Mouse (Mus musculus) kidney, embryonic 15.5 days (tissue): Measurements from ENCODE around the gene Gm4869. TPM values are rescaled to one million over a fixed set of nuclear protein-coding genes. Genes with fewer than 3 reads are reported as not detected.
"Not testable (repeated sequence)": the region's sequence is repeated elsewhere in the genome, so short reads cannot be mapped to it uniquely, and the experiment has no call there.

Experiments used
- ATAC-seq: fragments of 200-750 bp; cut with Nextera tagmentation; replicated peaks from 2 replicates; pipeline ENCODE4 v1.8.0; 2017; ENCODE audit warnings: moderate TSS enrichment; ENCODE audit not compliant: low FRiP score
- H3K27ac ChIP-seq: fragments of 300-500 bp; sonication (generic); 2 replicates; pipeline ENCODE4 v1.5.1; 2015; ENCODE audit warnings: mild to moderate bottlenecking, inconsistent platforms
- H3K27me3 ChIP-seq: fragments of 300-500 bp; sonication (generic); 2 replicates; pipeline ENCODE4 v1.6.1; 2015; ENCODE audit warnings: inconsistent platforms
- H3K36me3 ChIP-seq: fragments of 300-500 bp; sonication (generic); 2 replicates; pipeline ENCODE4 v1.6.1; 2015; ENCODE audit warnings: inconsistent platforms
- H3K4me1 ChIP-seq: fragments of 300-500 bp; sonication (generic); 2 replicates; pipeline ENCODE4 v1.6.1; 2015; ENCODE audit warnings: inconsistent platforms
- H3K4me2 ChIP-seq: fragments of 300-500 bp; sonication (generic); 2 replicates; pipeline ENCODE4 v1.6.1; 2015; ENCODE audit warnings: moderate library complexity, mild to moderate bottlenecking, inconsistent platforms
- H3K4me3 ChIP-seq: fragments of 300-500 bp; sonication (generic); replicated peaks from 2 replicates; pipeline ENCODE4 v1.5.1; 2015; ENCODE audit warnings: mild to moderate bottlenecking, inconsistent platforms
- H3K9ac ChIP-seq: fragments of 300-500 bp; sonication (generic); 2 replicates; pipeline ENCODE4 v1.6.1; 2015; ENCODE audit warnings: mild to moderate bottlenecking, inconsistent platforms
- H3K9me3 ChIP-seq: fragments of 300-500 bp; sonication (generic); replicated peaks from 2 replicates; pipeline ENCODE4 v1.6.1; 2016; ENCODE audit warnings: inconsistent platforms
- WGBS: fragments of 180-500 bp; shearing (Covaris S2); methylation state at CpG from one replicate; pipeline ENCODE4 v1.1.7; 2015; ENCODE audit warnings: mixed read lengths; 5-methylcytosine and 5-hydroxymethylcytosine counted together
- polyA plus RNA-seq: library from polyadenylated mRNA; unstranded; fragments of >200 nt; fragmentation: Nextera tagmentation; extraction: Ambion mirVana; gene quantifications from 2 replicates; pipeline ENCODE4 v1.2.1, GENCODE M21; 2015

Gene Gm4869
- polyA plus RNA-seq, 1 experiment from 2014 or later: not detected

GRCm38 (mm10) chr5:140491142-140491541 is 45.7 kb downstream of the Gm4869 start:
- ATAC-seq: no peak
- no peaks in the 10 kb centered on the region for H3K4me1 ChIP-seq
- H3K4me3 ChIP-seq: no peak overlapping the region
- no peak overlapping the region for H3K4me2 ChIP-seq
- no peaks in the 10 kb centered on the region for H3K9me3 ChIP-seq
- peaks cover 10% of the 10 kb centered on the region; the same call in 1 of the 2 replicates for H3K27me3 ChIP-seq
- H3K27ac ChIP-seq: no peak overlapping the region
- H3K9ac ChIP-seq: no peak overlapping the region
- no peaks in the 10 kb centered on the region for H3K36me3 ChIP-seq
- 50% methylated on average over 6 of the region's 6 CpGs for WGBS

- no peak for ATAC-seq
- Histone ChIP-seq H3K4me1 (no peaks in the 10 kb centered on the region), H3K9ac (no peak overlapping the region), H3K27me3 (peaks cover 4% of the 10 kb centered on the region; the same call in 1 of the 2 replicates), H3K36me3 (no peaks in the 10 kb centered on the region), H3K27ac (no peak overlapping the region), H3K4me2 (no peak overlapping the region), H3K9me3 (no peaks in the 10 kb centered on the region), H3K4me3 (no peak overlapping the region)
- 12% methylated on average over 11 of the region's 11 CpGs for WGBS
Measured at GRCm38 (mm10) chr5:140492684-140493233, 47.3 kb downstream of the Gm4869 start.

GRCm38 (mm10) chr5:140498176-140498575 is 52.7 kb downstream of the Gm4869 start:
- WGBS: 81% methylated on average over 6 of the region's 6 CpGs
- Histone ChIP-seq H3K9ac (no peak overlapping the region), H3K27ac (no peak overlapping the region)

GRCm38 (mm10) chr5:140500736-140501135 is 55.3 kb downstream of the Gm4869 start:
- no peak overlapping the region for H3K4me2 ChIP-seq
- H3K27ac ChIP-seq: no peak overlapping the region
- H3K36me3 ChIP-seq: no peaks in the 10 kb centered on the region
- H3K4me3 ChIP-seq: no peak overlapping the region
- no peak overlapping the region for H3K9ac ChIP-seq
- no peaks in the 10 kb centered on the region for H3K27me3 ChIP-seq
- H3K9me3 ChIP-seq: no peaks in the 10 kb centered on the region
- peaks cover 33% of the 10 kb centered on the region for H3K4me1 ChIP-seq
- WGBS: 89% methylated on average over 6 of the region's 6 CpGs
- ATAC-seq: no peak

More at GRCm38 (mm10) chr5:140498176-140498575, 52.7 kb downstream of the Gm4869 start:
- Histone ChIP-seq H3K27me3 (no peaks in the 10 kb centered on the region), H3K9me3 (no peaks in the 10 kb centered on the region), H3K4me2 (no peak overlapping the region), H3K4me1 (peaks cover 18% of the 10 kb centered on the region), H3K4me3 (no peak overlapping the region), H3K36me3 (no peaks in the 10 kb centered on the region)
- no peak for ATAC-seq

GRCm38 (mm10) chr5:140501982-140502836 is 56.8 kb downstream of the Gm4869 start:
- ATAC-seq: peak; percentile 38
- Histone ChIP-seq H3K4me1 (peaks cover 48% of the 10 kb centered on the region), H3K4me3 (peak overlapping the region; percentile 30), H3K27me3 (no peaks in the 10 kb centered on the region), H3K36me3 (no peaks in the 10 kb centered on the region), H3K9me3 (no peaks in the 10 kb centered on the region), H3K27ac (peak overlapping the region; percentile 90), H3K9ac (peak overlapping the region; percentile 45), H3K4me2 (peak overlapping the region; percentile 60)
- 16% methylated on average over 12 of the region's 14 CpGs for WGBS

GRCm38 (mm10) chr5:140502925-140503324 is 57.5 kb downstream of the Gm4869 start:
- 0 out of 2 replicates have a peak, but pooled peaks have one; percentile 26 for ATAC-seq
- not testable (repeated sequence) for H3K27me3 ChIP-seq, H3K9me3 ChIP-seq, H3K36me3 ChIP-seq
- H3K4me3 ChIP-seq: peak overlapping the region; percentile 30
- WGBS: under 1% methylated on average over 12 of the region's 12 CpGs
- H3K4me1 ChIP-seq: peaks cover 55% of the 10 kb centered on the region
- peak overlapping the region; percentile 60 for H3K4me2 ChIP-seq
- H3K27ac ChIP-seq: peak overlapping the region; percentile 90
- H3K9ac ChIP-seq: peak overlapping the region; percentile 45

- Histone ChIP-seq H3K27me3 (no peaks in the 10 kb centered on the region), H3K36me3 (no peaks in the 10 kb centered on the region), H3K9ac (peak within 1 kb of the TSS; percentile 69), H3K9me3 (no peaks in the 10 kb centered on the region), H3K4me3 (peak within 1 kb of the TSS; percentile 64), H3K4me2 (peak within 1 kb of the TSS; percentile 88), H3K4me1 (peaks cover 79% of the 10 kb centered on the region), H3K27ac (peak within 1 kb of the TSS; percentile 71)
- ATAC-seq: peak; percentile 93
- WGBS: 0% methylated on average over 38 of the region's 38 CpGs
Measured at GRCm38 (mm10) chr5:140505208-140505780, 59.8 kb downstream of the Gm4869 start, which contains the start of gene Chst12. Chst12 (plus strand) TSS chr5:140505550.

- Histone ChIP-seq H3K4me2 (peak overlapping the region; percentile 88), H3K4me1 (peaks cover 83% of the 10 kb centered on the region), H3K4me3 (peak overlapping the region; percentile 64), H3K27ac (peak overlapping the region; percentile 71), H3K9ac (peak overlapping the region; percentile 69), H3K9me3 (no peaks in the 10 kb centered on the region), H3K27me3 (no peaks in the 10 kb centered on the region), H3K36me3 (no peaks in the 10 kb centered on the region)
- peak; percentile 1; the same call in 1 of the 2 replicates for ATAC-seq
- WGBS: 31% methylated on average over 22 of the region's 22 CpGs
Measured at GRCm38 (mm10) chr5:140506096-140506794, 60.8 kb downstream of the Gm4869 start.

GRCm38 (mm10) chr5:140507466-140508208 is 62.2 kb downstream of the Gm4869 start:
- ATAC-seq: no peak
- Histone ChIP-seq H3K4me2 (0 out of 2 replicates have a peak overlapping the region, but pooled peaks have one; percentile 2), H3K4me3 (no peak overlapping the region), H3K36me3 (no peaks in the 10 kb centered on the region), H3K9ac (no peak overlapping the region), H3K27ac (0 out of 2 replicates have a peak overlapping the region, but pooled peaks have one; percentile 10), H3K9me3 (no peaks in the 10 kb centered on the region), H3K27me3 (no peaks in the 10 kb centered on the region), H3K4me1 (peaks cover 70% of the 10 kb centered on the region)
- 79% methylated on average over 14 of the region's 14 CpGs for WGBS

- 28% methylated on average over 8 of the region's 8 CpGs for WGBS
- ATAC-seq: no peak
Measured at GRCm38 (mm10) chr5:140508686-140509085, 63.2 kb downstream of the Gm4869 start.

GRCm38 (mm10) chr5:140509204-140509603 is 63.8 kb downstream of the Gm4869 start:
- 0 out of 2 replicates have a peak overlapping the region, but pooled peaks have one; percentile 48 for H3K27ac ChIP-seq
- H3K4me1 ChIP-seq: peaks cover 66% of the 10 kb centered on the region
- WGBS: 52% methylated on average over 9 of the region's 9 CpGs
- no peak overlapping the region for H3K4me3 ChIP-seq
- H3K9ac ChIP-seq: peak overlapping the region; percentile 15; the same call in 1 of the 2 replicates
- H3K36me3 ChIP-seq: no peaks in the 10 kb centered on the region
- no peak for ATAC-seq
- H3K4me2 ChIP-seq: peak overlapping the region; percentile 6; the same call in 1 of the 2 replicates
- H3K9me3 ChIP-seq: no peaks in the 10 kb centered on the region
- no peaks in the 10 kb centered on the region for H3K27me3 ChIP-seq

More at GRCm38 (mm10) chr5:140508686-140509085, 63.2 kb downstream of the Gm4869 start:
- Histone ChIP-seq H3K4me2 (peak overlapping the region; percentile 6; the same call in 1 of the 2 replicates), H3K4me1 (peaks cover 62% of the 10 kb centered on the region), H3K9ac (peak overlapping the region; percentile 15; the same call in 1 of the 2 replicates), H3K4me3 (no peak overlapping the region), H3K9me3 (no peaks in the 10 kb centered on the region), H3K27me3 (no peaks in the 10 kb centered on the region), H3K27ac (peak overlapping the region; percentile 48; the same call in 1 of the 2 replicates), H3K36me3 (no peaks in the 10 kb centered on the region)
